Mouse (Mus musculus) v-Abl transformed pro-B cells (cell line): ENCODE measurements around the gene Cachd1.

ENCODE experiments used
- in situ Hi-C, 2 experiments: fragments of 400-800 bp; cut with MboI; formaldehyde crosslinking; loops; one replicate each; pipeline ENCODE4 v1.15.1; 2025; ENCODE audit not compliant: unreplicated experiment in 2 of 2

Gene Cachd1

DNA sequence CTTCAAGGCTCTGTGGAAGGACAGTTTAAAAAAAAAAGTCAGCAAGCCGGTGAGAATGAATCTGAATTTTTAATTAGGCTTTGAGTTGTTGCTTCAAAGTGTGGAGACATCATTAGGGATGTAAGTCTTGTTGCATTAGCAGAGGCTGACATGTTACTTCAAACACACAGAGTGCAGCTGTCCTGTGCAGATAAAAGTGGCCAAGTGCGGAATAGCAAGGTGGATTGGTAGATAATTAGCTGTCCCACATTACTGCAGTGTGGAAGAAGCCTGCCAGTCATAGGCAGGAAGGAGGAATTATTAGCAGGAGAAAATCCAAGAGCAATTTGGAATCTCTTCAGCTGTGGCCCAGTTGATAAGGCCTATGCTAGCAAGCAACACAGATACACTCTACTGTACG lies 10.7 kb downstream of the Cachd1 start:
- in situ Hi-C loops = no loop called here

- in situ Hi-C loops = no loop called here
These were observed 13.7 kb downstream of the Cachd1 start for GRCm38 (mm10) chr4:100790176-100790575.

DNA sequence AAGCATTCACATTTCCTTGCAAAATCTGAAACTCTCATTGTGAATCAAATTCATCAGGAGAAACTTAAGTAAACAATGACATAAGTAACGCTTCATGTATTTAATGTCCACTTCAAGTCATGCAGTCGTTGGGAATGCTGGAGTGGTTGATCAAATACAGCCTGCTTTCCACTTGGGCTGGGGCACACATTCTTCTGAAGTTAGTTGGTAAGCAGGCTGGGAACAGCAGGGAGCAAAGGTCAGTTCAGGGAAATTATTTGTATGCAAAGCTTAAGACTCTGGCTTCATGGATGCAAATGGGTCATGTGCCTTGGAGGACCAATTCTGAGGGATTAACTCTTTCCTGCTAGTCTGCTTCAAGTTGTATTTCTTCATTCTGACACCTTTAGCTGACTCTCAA lies 16.7 kb downstream of the Cachd1 start:
- in situ Hi-C loops = no loop called here

DNA sequence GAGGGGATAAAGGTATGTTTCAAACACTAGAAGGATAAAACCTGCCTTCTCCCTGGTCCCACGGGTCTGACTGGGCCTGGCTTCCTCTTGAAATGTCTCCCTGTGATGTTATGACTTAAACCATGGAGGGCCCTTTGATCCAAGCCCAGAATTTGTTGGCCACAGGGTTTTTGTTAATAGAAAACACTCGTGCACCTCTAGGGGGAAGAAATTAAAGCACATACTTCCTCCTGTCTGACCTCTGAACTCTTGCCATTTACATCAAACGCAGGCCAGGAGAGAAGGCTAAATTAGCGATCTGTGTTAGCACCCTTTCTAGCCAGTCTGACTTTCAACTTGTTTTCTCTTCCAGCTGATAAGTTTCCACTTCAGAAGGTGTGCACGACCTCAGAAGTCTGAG lies 19.0 kb downstream of the Cachd1 start:
- in situ Hi-C loops = no loop called here

- in situ Hi-C loops = no loop called here
These were observed 24.4 kb downstream of the Cachd1 start for GRCm38 (mm10) chr4:100800730-100801442.

GRCm38 (mm10) chr4:100801443-100801786 lies 24.9 kb downstream of the Cachd1 start:
- in situ Hi-C loops = no loop called here

GRCm38 (mm10) chr4:100811057-100811695 lies 34.7 kb downstream of the Cachd1 start:
- in situ Hi-C loops = no loop called here

DNA sequence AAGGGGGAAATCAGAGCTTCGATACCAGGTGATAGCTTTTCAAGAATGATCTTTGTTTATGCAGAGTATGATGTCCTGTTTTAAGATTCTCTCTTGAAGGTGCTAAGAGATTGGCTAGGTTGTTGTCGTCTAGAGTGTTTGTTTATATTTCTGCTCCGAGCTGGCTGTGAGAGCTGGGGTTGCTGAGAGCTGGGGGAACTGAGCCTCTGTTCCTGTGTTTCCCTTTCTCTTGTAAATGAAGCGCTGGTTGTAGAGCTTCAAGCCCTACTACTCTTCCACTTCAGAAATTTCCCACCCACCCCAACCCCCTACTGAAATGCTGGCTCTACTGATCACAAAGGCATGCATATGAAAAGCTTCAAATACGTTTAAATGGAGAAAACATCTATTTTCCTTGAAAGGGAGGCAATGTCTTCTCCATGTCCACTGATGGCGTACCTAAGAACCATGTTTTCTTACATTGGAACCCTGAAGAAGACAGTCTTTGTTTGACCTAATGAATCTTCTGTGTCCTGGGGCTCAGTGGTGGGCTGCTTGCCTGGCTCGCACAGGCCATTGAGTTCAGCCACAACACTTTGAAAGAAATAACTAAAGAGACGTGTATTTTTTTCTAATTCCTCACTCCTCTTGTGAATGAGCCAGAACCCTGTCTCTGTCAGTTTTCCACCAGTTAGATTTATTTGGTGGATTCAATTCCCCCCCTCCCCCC lies 35.5 kb downstream of the Cachd1 start:
- in situ Hi-C loops = no loop called here

DNA sequence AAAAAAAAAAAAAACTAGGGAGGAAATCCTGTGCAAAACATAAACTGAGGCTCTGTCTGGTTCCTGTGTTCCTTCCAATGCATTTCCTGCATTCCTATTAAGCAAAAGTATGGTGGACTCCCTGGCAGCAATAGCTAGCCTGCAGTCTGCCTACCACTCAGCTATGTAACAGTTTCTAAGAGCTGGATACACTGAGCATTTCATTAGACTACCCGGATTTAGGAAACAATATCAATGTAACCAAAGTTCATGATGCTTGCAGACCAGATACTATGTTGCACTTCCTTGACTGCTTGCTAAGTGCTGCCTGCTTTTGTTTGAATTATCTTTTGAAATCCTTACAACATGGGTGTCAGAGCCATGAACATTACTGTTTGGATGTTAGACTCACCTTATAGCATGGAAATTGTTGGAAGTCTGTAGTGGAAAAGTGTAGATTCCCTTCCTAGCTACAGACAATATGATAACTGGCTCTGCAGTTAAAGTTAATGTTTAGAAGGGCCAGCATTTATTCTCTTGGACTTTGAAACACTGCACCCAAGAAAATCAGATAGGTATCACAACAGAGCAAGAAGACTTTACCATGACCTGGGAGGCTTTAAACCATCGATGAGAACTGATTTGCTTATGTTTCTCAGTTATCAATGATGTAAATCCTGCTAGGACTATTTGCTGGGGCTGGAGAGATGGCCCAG lies 37.4 kb downstream of the Cachd1 start:
- in situ Hi-C loops = no loop called here

GRCm38 (mm10) chr4:100819238-100819637 lies 42.8 kb downstream of the Cachd1 start:
- in situ Hi-C loops = no loop called here

DNA sequence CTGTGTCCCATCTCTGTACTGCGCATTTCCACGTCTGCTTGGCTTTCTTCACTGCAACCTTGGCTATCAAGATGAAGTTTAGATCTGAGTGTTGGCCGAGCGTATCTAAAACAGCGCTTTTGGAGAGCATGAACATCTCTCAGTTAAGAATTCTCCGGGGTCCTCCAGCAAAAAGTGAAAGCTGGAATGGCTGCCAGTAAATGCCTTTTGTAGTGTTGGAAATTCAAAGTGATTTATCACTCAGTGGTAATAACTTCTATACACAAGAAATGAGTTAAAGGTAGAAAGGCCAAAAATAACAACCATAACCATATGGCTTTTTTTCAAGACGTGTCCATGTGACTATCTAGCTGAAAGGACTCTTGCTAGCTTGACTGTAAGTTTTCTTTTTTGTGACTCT lies 46.1 kb downstream of the Cachd1 start:
- in situ Hi-C loops = no loop called here

- in situ Hi-C loops = no loop called here
These were observed 50.9 kb downstream of the Cachd1 start for GRCm38 (mm10) chr4:100827374-100827773.

DNA sequence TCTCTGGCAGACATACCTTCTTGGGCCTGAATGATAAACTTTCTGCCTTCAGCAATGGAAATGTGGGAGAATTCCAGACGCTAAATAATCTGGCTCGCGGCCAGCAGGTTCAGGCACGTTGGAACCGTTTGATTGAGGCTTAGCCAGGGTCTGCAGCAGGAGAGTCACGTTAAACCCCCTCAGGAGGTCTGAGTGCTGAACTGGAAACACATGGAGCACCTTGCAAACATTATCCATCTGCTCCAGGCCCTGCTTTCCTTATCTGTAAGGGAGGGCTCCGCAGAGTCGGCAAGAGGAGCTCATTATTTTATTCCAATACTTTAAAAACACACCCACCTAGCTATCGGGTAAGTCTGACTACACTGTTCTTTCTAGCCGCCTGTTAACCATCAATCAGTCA lies 52.3 kb downstream of the Cachd1 start:
- in situ Hi-C loops = no loop called here

DNA sequence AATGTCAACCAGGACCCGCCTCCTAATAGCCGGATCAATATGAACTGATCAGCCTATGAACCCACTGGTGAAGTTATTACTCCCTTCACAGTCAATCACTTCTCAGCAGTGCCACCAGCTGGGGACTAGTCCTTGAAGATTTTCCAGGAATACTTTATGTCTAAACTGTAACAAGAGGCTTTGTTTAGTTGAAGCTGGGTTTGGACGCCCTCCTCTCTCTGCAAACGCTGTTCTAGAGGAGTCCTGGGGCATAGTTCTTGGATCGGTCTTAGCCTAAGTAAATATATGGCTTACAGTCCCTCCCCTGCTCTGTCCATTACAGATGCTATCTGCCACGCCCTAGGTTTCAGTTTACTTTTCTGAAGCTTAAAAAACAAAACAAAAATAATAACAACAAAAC lies 60.7 kb downstream of the Cachd1 start:
- in situ Hi-C loops = no loop called here

GRCm38 (mm10) chr4:100842629-100843028 lies 66.2 kb downstream of the Cachd1 start:
- in situ Hi-C loops = no loop called here

DNA sequence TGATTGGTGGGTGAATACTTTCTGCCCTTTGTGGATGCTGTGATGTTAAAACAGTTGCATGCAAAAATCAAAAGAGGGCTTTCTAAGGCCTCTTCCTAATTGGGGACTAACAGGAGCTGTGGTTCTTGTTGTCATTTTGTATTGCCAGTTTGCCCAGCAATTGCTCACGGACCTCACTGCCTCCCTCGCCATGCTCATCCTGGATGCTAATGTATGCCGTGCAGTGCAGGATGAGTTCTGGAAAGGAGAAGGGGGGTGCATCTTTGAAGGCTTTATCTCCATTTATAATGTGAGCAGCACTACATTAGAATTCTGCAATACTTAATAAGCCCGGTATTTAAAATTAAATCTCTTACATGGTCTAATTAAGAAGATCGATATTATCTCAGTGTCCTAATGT lies 66.6 kb downstream of the Cachd1 start:
- in situ Hi-C loops = no loop called here

GRCm38 (mm10) chr4:100850846-100851495 lies 74.5 kb downstream of the Cachd1 start:
- in situ Hi-C loops = no loop called here

DNA sequence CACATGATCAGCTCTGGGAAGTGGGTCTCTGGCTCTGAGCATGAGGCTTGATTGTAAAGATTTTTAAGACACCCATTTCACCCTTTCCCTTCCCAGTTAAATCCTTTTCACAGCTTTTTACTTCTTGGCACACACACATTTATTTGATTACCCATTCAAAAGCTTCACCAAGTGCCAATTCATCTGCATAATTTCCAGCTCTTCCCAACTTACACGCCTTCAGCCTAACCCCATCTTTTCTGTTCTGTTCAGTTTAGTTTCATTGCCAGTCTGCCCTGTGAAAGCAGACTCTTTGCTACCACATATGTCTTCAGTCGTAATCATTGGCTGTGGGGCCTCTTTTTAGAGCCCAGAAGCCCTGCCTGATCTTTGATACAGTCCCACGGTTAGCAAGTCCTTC lies 76.0 kb downstream of the Cachd1 start:
- in situ Hi-C loops = no loop called here

- in situ Hi-C loops = no loop called here
These were observed 77.0 kb downstream of the Cachd1 start for GRCm38 (mm10) chr4:100853426-100853825.

DNA sequence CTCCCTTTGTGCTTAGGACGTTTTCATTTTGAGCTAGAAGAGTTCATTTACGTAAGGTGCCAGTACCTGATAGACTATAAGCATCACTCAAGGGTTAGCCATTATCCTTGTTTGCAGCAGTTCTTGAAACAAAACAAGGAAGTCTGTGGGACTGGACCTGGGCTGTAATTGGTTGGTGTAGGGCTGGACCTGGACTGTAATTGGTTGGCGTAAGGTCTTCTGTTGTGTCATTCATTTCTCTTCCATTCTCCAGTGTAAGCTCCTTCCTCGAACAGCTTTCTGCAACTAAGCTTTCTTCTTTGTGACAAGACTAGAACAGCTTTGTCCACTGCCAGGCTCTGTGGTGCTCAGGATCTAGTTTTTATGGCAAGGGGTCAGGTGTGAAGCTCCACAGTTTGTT lies 78.9 kb downstream of the Cachd1 start:
- in situ Hi-C loops = no loop called here

- in situ Hi-C loops = no loop called here
These were observed 81.0 kb downstream of the Cachd1 start for GRCm38 (mm10) chr4:100857411-100857869.
